Mouse (Mus musculus) lung, adult 2 months (tissue): Measurements from ENCODE around the gene Tarbp2.

Experiments
- CTCF ChIP-seq: fragments of 200-500 bp; IDR thresholded peaks from 2 replicates; pipeline ENCODE4 v1.5.1; 2011; ENCODE audit warnings: mild to moderate bottlenecking, low read length, control low read depth; ENCODE audit not compliant: insufficient read depth
- POLR2A ChIP-seq: fragments of 200-500 bp; IDR thresholded peaks from 2 replicates; pipeline ENCODE4 v1.6.1; 2011; ENCODE audit warnings: low read depth, mild to moderate bottlenecking, control low read depth, low read length, borderline replicate concordance; ENCODE audit errors: extremely low read depth

DNA sequence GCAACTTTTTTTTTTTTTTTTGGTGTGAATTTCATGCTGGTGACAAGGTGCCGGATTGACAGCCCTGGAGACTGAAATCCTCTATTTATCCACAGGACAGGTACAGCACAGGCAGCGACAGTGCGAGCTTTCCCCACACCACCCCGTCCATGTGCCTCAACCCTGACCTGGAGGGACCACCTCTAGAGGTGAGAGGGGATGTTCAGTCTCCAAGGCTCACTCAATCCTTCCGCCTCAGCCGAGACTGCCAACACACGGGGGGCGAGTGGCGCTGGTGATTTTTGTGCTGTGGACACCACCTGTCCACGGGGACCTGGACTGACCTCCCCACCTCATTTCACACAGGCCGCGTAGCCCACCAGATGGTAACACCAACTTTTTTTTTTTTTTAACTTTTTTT, 32.1 kb upstream of the Tarbp2 start:
- TF ChIP-seq POLR2A (no peak), CTCF (no peak)
